Mouse (Mus musculus): ENCODE results near the gene Lap3.

GRCm38 (mm10) chr5:45475771-45476170 is 17.4 kb upstream of the Lap3 start:
- no peak for TF ChIP-seq CTCF (IDR thresholded peaks at IDR 0.05; ENCODE audit: borderline replicate concordance, insufficient read depth, low read depth, low read length)
- TF ChIP-seq POLR2A (IDR thresholded peaks at IDR 0.05; ENCODE audit: borderline replicate concordance, insufficient read depth, low read length) = no peak

Data from cerebellum, adult 2 months (tissue).